Mouse (Mus musculus): Measurements from ENCODE around the gene Trex1. TPM values are rescaled to one million over a fixed set of nuclear protein-coding genes. Genes with fewer than 3 reads are reported as not detected.

Gene Trex1
- polyA plus RNA-seq, 1 experiment from 2014 or later, result 16.6 TPM

DNA sequence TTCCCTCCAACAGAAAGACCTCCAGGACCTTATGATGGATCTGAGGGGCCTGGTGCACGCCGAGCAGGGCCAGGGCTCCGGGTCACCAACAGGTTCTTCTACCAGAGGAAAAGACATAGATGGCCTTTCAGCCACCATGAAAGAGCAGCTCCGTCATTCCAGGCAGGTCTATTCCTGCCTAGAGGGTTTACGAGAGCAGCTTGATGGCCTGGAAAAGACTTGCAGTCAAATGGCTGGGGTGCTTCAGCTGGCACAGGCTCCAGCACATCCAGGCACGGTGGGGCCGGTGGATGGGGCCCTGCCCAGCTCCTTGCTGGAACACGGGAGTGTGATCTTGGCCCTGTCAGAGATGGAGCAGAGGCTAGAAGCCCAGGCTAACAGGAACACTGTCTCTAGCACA lies 32.3 kb upstream of the Trex1 start:
- Histone ChIP-seq H3K27ac (ENCODE audit: low read length) (no peak overlapping the region), H3K36me3 (ENCODE audit: insufficient read depth, low read length) (peaks cover 8% of the 10 kb centered on the region), H3K9me3 (ENCODE audit: low read length) (no peaks in the 10 kb centered on the region), H3K4me3 (ENCODE audit: low read length) (no peak overlapping the region), H3K27me3 (ENCODE audit: insufficient read depth, low read length) (no peaks in the 10 kb centered on the region), H3K4me2 (replicated peaks; ENCODE audit: low read depth, low read length) (no peak overlapping the region), H3K4me1 (ENCODE audit: insufficient read depth, low read length) (peaks cover 45% of the 10 kb centered on the region), H3K9ac (replicated peaks; ENCODE audit: low read length) (no peak overlapping the region)
- 79% methylated on average over 8 of the region's 8 CpGs for WGBS
- ATAC-seq (ENCODE audit: low FRiP score, low TSS enrichment), result no peak

DNA sequence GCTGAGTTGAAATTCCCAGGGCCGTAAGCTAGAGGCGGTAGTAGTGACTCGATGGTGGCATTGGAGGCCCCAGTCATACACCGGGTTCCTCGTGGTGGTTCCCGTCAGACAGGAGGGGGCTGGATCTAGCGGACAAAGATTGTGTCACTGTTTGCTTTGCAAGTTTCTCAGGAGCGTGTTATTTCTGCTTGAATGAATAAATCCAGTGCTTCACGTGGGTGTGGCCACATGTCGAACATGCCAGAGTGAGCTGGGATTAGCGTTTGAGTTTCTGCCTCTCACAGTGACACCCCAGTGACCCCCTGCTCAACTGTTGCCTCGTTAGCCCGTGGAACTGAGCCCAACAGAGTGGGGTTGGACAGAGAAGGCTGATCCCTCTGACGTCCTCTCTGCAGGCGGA lies 30.9 kb upstream of the Trex1 start:
- no peaks in the 10 kb centered on the region for H3K9me3 ChIP-seq (ENCODE audit: low read length)
- H3K4me3 ChIP-seq (ENCODE audit: low read length), result no peak overlapping the region
- no peaks in the 10 kb centered on the region for H3K27me3 ChIP-seq (ENCODE audit: insufficient read depth, low read length)
- 44% methylated on average over 15 of the region's 15 CpGs for whole genome bisulfite sequencing
- H3K4me1 ChIP-seq (ENCODE audit: insufficient read depth, low read length), result peaks cover 36% of the 10 kb centered on the region
- no peak overlapping the region; the same call in 1 of the 2 replicates for H3K27ac ChIP-seq (ENCODE audit: low read length)
- no peak for ATAC-seq (ENCODE audit: low FRiP score, low TSS enrichment)
- peaks cover 8% of the 10 kb centered on the region for H3K36me3 ChIP-seq (ENCODE audit: insufficient read depth, low read length)
- H3K9ac ChIP-seq (replicated peaks; ENCODE audit: low read length), result 0 out of 2 replicates have a peak overlapping the region, but pooled peaks have one; percentile 4
- no peak overlapping the region for H3K4me2 ChIP-seq (replicated peaks; ENCODE audit: low read depth, low read length)

DNA sequence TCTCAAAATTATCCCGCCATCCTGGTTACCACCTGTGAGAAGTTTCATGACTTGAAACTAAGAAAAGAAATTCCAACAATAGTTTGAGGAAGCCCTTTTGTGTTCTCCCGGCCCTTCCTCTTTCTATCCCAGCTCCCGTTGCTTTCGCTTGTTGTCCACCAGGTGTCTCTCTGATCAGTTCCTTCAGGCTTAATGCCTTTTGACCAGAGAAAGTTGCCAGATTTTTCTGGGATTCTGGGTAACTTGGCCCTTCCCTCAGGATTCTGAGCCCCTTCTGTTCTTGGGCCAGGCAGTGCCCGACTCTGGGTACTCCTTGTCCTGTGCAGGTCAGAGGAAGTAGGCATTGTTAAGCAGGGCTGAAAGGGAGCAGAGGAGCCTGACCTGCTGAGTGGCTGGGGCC lies 28.5 kb upstream of the Trex1 start:
- Histone ChIP-seq H3K4me1 (ENCODE audit: insufficient read depth, low read length) (peaks cover 24% of the 10 kb centered on the region), H3K27me3 (ENCODE audit: insufficient read depth, low read length) (no peaks in the 10 kb centered on the region), H3K4me2 (replicated peaks; ENCODE audit: low read depth, low read length) (no peak overlapping the region), H3K9ac (replicated peaks; ENCODE audit: low read length) (peak overlapping the region; percentile 47), H3K4me3 (ENCODE audit: low read length) (no peak overlapping the region), H3K36me3 (ENCODE audit: insufficient read depth, low read length) (peaks cover 8% of the 10 kb centered on the region), H3K27ac (ENCODE audit: low read length) (no peak overlapping the region), H3K9me3 (ENCODE audit: low read length) (no peaks in the 10 kb centered on the region)
- 14% methylated on average over 5 of the region's 5 CpGs for WGBS
- no peak for ATAC-seq (ENCODE audit: low FRiP score, low TSS enrichment)

DNA sequence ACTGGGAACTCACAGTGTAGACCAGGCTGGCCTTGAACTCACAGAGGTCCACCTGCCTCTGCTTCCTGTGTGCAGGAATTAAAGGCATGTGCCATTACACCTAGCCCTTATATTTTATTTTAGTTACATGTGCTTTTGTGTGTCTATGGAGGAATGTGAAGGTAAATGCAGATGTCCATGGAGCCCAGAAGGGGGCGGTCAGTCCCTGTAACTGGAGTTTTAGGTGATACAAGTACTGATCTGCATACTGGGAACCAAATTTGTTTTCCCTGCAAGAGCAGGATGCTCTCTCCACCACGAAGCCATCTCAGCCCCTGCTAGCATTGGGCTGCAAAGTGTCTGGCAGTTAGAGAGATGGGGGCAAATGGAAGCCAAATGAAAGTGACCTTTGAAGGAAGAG lies 25.4 kb upstream of the Trex1 start:
- no peak overlapping the region for H3K9ac ChIP-seq (replicated peaks; ENCODE audit: low read length)
- H3K4me3 ChIP-seq (ENCODE audit: low read length), result no peak overlapping the region
- 25% methylated on average over 2 of the region's 2 CpGs for WGBS
- no peaks in the 10 kb centered on the region for H3K9me3 ChIP-seq (ENCODE audit: low read length)
- H3K27ac ChIP-seq (ENCODE audit: low read length), result no peak overlapping the region
- no peak for ATAC-seq (ENCODE audit: low FRiP score, low TSS enrichment)
- peaks cover 24% of the 10 kb centered on the region for H3K4me1 ChIP-seq (ENCODE audit: insufficient read depth, low read length)
- H3K4me2 ChIP-seq (replicated peaks; ENCODE audit: low read depth, low read length), result no peak overlapping the region
- peaks cover 8% of the 10 kb centered on the region for H3K36me3 ChIP-seq (ENCODE audit: insufficient read depth, low read length)
- no peaks in the 10 kb centered on the region for H3K27me3 ChIP-seq (ENCODE audit: insufficient read depth, low read length)

DNA sequence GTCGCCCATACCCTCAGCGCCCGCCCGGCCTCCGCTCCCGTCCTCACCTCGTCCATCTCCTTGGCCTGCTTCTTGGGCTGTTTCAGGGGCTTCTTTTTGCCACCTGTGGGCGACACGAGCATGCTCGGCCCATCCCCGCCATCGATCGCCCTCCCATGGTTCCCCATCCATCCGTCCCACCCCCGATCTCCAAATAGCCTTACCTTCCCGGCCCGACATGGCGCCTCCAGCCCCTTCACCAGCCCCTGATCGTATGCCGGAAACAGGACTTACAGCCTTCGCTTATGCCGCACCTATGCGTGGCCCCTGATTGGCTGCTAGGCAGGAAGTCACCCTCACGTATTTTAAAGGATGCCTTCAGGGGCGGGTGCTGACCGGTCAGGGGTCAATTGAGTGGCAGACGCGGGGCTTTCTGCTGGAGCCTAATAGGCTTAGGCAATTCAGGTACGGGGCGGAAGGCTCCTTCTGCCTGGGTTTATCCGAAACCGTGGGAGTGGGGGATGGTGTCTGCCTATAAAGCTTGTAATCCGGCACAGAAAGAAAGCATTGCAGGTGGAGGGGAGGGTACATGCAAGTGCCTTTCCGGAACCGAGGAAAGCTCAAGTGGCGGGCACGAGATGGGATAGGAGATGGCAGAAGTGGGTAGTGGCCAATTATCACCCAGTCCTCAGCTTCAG lies 22.7 kb upstream of the Trex1 start, which contains the start of the genes Ccdc51 and Tma7:
Gene Ccdc51 (plus strand): TSS at position 370 of the 677 bp plus-strand sequence.
Gene Tma7 (minus strand): TSS at position 464 of the 677 bp plus-strand sequence.
- peaks cover 16% of the 10 kb centered on the region for H3K4me1 ChIP-seq (ENCODE audit: insufficient read depth, low read length)
- peak within 1 kb of the TSS; percentile 73 for H3K4me2 ChIP-seq (replicated peaks; ENCODE audit: low read depth, low read length)
- no peaks in the 10 kb centered on the region for H3K9me3 ChIP-seq (ENCODE audit: low read length)
- peak; percentile 97 for ATAC-seq (ENCODE audit: low FRiP score, low TSS enrichment)
- H3K27ac ChIP-seq (ENCODE audit: low read length), result peak within 1 kb of the TSS; percentile 57
- under 1% methylated on average over 37 of the region's 37 CpGs for WGBS
- H3K36me3 ChIP-seq (ENCODE audit: insufficient read depth, low read length), result peaks cover 14% of the 10 kb centered on the region
- peak within 1 kb of the TSS; percentile 84 for H3K9ac ChIP-seq (replicated peaks; ENCODE audit: low read length)
- peak within 1 kb of the TSS; percentile 75 for H3K4me3 ChIP-seq (ENCODE audit: low read length)
- H3K27me3 ChIP-seq (ENCODE audit: insufficient read depth, low read length), result no peaks in the 10 kb centered on the region

DNA sequence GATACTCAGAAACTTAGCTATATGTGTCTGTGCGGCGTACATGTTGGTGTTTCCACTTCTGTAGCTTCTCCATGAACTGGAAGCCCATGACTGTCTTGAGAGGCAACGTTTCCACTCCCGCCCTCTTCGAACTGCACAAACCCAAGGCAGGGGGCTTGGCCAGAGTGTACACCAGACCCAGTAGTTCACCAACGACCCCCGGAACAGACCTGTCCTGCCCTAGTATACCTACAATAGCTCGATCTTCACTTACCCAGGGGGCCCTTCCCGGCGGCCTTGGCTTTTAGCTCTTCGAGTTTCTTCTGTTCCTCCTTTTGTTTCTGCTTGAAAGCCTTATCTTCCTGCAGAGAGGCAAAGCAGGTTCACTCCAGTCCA lies 22.2 kb upstream of the Trex1 start:
- Histone ChIP-seq H3K4me2 (replicated peaks; ENCODE audit: low read depth, low read length) (peak overlapping the region; percentile 73), H3K9me3 (ENCODE audit: low read length) (no peaks in the 10 kb centered on the region), H3K4me1 (ENCODE audit: insufficient read depth, low read length) (peaks cover 16% of the 10 kb centered on the region), H3K36me3 (ENCODE audit: insufficient read depth, low read length) (peaks cover 14% of the 10 kb centered on the region), H3K27ac (ENCODE audit: low read length) (peak overlapping the region; percentile 57), H3K27me3 (ENCODE audit: insufficient read depth, low read length) (no peaks in the 10 kb centered on the region), H3K9ac (replicated peaks; ENCODE audit: low read length) (peak overlapping the region; percentile 84), H3K4me3 (ENCODE audit: low read length) (peak overlapping the region; percentile 75)
- peak; percentile 39; the same call in 1 of the 2 replicates for ATAC-seq (ENCODE audit: low FRiP score, low TSS enrichment)
- WGBS, result 3% methylated on average over 11 of the region's 11 CpGs

DNA sequence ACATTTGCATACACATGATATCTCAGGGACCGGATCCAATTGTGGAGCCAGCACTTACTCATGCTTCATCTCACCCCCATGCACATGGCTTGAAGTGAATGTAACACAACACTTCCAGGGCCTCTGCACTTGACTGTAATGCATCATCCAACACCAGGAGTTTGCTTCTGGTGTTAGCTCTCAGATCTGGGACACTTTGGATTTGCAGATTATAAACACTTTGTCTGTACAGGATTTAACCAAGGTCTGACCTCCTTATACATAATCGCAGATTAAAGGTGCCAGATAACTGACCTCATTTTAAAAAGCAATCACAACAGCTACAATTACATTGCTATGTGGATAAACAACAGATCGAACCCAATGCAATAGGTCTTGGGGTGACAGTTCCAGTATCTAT lies 21.0 kb upstream of the Trex1 start:
- Histone ChIP-seq H3K36me3 (ENCODE audit: insufficient read depth, low read length) (peaks cover 14% of the 10 kb centered on the region), H3K9ac (replicated peaks; ENCODE audit: low read length) (no peak overlapping the region), H3K4me2 (replicated peaks; ENCODE audit: low read depth, low read length) (no peak overlapping the region), H3K9me3 (ENCODE audit: low read length) (no peaks in the 10 kb centered on the region), H3K4me3 (ENCODE audit: low read length) (no peak overlapping the region), H3K4me1 (ENCODE audit: insufficient read depth, low read length) (peaks cover 16% of the 10 kb centered on the region), H3K27me3 (ENCODE audit: insufficient read depth, low read length) (no peaks in the 10 kb centered on the region), H3K27ac (ENCODE audit: low read length) (no peak overlapping the region)
- no peak for ATAC-seq (ENCODE audit: low FRiP score, low TSS enrichment)
- WGBS, result 90% methylated on average over 3 of the region's 3 CpGs

DNA sequence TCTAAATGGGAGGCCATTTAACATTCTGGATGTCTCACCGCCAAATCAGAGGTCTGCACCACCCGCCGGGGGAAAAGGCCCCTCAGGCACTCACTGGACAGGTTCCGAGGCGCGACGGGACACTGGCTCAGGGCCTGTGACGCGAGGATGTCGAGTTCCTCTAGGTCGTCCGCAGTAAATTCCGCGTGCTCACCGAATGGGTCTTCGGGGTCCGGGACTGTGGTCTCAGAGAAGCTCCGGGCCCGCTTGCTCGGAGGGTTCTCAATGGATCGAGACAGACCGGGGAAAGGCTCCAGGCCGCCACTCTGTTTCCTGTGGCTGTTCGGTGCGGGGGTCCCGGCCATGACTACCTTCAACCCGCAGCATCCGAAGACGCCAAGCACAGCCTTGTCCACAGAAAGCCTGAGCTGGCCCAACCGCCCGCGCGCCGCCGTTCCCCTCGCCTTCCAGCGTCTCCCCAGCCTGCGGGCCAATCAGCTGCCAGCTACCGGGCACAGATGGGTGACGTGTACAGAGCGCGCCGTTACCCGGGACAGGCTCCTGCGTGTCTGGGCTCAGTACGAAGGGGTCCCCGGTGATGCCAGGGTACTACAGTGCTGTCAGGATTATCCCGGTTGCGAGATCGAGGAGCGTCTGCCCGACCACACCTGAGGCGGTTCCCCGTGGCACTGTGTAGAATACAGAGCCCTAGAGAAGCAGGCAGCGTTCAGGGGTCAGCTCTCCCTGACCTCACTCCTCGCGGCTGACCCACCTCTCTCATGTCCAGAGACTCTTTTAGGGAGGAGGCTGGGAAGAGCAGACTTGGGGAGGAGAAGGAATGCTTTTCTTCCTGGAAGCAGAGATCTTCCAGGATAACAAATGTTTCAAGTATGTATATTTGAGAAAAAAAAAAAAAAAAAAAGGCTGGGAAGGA lies 14.4 kb upstream of the Trex1 start, which contains the start of gene Atrip:
Gene Atrip (minus strand): TSS at position 464 of the 913 bp plus-strand sequence.
- ATAC-seq (ENCODE audit: low FRiP score, low TSS enrichment), result peak; percentile 99

DNA sequence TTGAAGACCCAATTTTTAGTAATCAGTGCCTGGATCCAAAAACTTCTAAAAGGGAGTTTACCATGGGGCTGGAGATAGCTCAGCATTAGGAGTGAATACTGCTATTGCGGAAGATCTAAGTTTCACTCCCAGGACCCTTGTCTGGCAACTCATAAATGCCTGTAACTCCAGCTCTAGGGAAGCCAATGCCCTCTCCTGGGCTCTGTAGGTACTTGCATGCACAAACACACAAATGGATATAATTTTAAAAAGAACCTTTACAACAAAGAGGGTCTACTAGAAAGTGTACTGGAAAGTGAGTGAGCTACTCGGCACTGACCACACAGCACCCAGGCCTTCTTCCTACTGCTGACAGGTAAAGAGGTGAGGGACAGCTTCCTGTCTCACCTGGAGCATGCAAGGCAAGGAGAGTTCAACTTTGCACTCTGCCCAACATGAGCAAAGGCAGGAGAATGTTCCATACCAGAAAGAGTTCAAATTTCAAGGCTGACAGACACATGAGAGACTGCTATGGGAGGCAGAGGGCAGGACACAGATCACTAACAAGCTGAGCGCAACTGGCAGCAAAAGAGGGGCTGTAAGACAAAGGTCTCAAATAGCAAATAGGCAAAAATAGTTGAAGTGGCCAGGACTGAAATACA lies 8.7 kb upstream of the Trex1 start:
- Histone ChIP-seq H3K4me1 (ENCODE audit: insufficient read depth, low read length) (peaks cover 8% of the 10 kb centered on the region), H3K9me3 (ENCODE audit: low read length) (no peaks in the 10 kb centered on the region), H3K27ac (ENCODE audit: low read length) (no peak overlapping the region), H3K4me2 (replicated peaks; ENCODE audit: low read depth, low read length) (no peak overlapping the region), H3K4me3 (ENCODE audit: low read length) (no peak overlapping the region), H3K9ac (replicated peaks; ENCODE audit: low read length) (no peak overlapping the region), H3K36me3 (ENCODE audit: insufficient read depth, low read length) (peaks cover 62% of the 10 kb centered on the region), H3K27me3 (ENCODE audit: insufficient read depth, low read length) (no peaks in the 10 kb centered on the region)
- WGBS, result 88% methylated on average over 3 of the region's 3 CpGs
- no peak for ATAC-seq (ENCODE audit: low FRiP score, low TSS enrichment)

More for the DNA sequence above, 14.4 kb upstream of the Trex1 start, which contains the start of gene Atrip:
- no peaks in the 10 kb centered on the region for H3K27me3 ChIP-seq (ENCODE audit: insufficient read depth, low read length)
- H3K4me2 ChIP-seq (replicated peaks; ENCODE audit: low read depth, low read length), result peak within 1 kb of the TSS; percentile 93
- peaks cover 18% of the 10 kb centered on the region for H3K36me3 ChIP-seq (ENCODE audit: insufficient read depth, low read length)
- peaks cover 19% of the 10 kb centered on the region for H3K4me1 ChIP-seq (ENCODE audit: insufficient read depth, low read length)
- peak within 1 kb of the TSS; percentile 92 for H3K9ac ChIP-seq (replicated peaks; ENCODE audit: low read length)
- under 1% methylated on average over 57 of the region's 57 CpGs for WGBS
- H3K27ac ChIP-seq (ENCODE audit: low read length), result peak within 1 kb of the TSS; percentile 69
- H3K9me3 ChIP-seq (ENCODE audit: low read length), result no peaks in the 10 kb centered on the region
- H3K4me3 ChIP-seq (ENCODE audit: low read length), result peak within 1 kb of the TSS; percentile 91

All from kidney, embryonic 16.5 days (tissue).